ENCODE assay signal across 20 mouse cellular contexts in the genomic region with DNA sequence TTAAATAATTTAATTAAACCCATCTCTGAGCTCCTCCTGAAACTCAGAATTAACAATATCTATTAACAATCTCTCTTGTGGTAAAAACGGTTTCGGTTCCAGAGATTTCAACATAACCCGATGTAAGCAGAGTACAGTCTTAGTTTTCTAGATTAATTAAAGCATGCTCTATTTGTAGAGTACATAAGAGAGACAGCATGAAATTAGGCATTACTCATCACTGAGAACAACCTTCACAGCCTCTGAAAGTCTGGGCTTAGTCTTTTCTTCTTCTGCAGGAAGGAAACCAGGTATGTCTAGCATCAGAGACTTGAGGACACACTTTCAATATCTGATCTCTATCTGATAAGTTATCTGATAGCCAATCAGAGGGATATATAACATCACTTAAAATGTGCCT. TPM values are rescaled to one million over a fixed set of nuclear protein-coding genes. Genes with fewer than 3 reads are reported as not detected.
DNase-seq lines count a peak whose midpoint lies in the region; ATAC-seq and TF ChIP-seq lines count a peak whose summit lies in the region.
"Had no signal": no experiment of that assay in that cellular context is flagged by ENCODE, and none has a peak within 500 bp of the region (broad histone marks: within the 10 kb centered on the region; RNA-seq: fewer than 3 reads in every experiment).

No protein-coding gene starts in this region.

- peak overlapping the region; percentile 48 for H3K27ac ChIP-seq in heart, adult 2 months
- H3K27ac ChIP-seq in heart, embryonic 11.5 days (ENCODE audit: low read depth, low read length), result no peak overlapping the region
- H3K27ac ChIP-seq in left cerebral cortex, adult 2 months, result peak overlapping the region; percentile 8; the same call in 1 of the 2 replicates
- H3K27ac ChIP-seq: embryonic facial prominence, embryonic 10.5 days; embryonic facial prominence, embryonic 12.5 days; forebrain, embryonic 13.5 days; forebrain, embryonic 15.5 days had no signal

- ATAC-seq in cerebellum, adult (ENCODE audit: insufficient number of reproducible peaks, low FRiP score, low TSS enrichment), result no peak
- ATAC-seq in heart, embryonic 11.5 days (replicated peaks; ENCODE audit: insufficient number of reproducible peaks, low FRiP score, low TSS enrichment), result no peak
- ATAC-seq: forebrain, embryonic 13.5 days; forebrain, embryonic 15.5 days; forebrain, postnatal 0 days had no signal

- H3K9me3 ChIP-seq in heart, embryonic 11.5 days (replicated peaks; ENCODE audit: control insufficient read depth, low read length), result no peaks in the 10 kb centered on the region
- H3K9me3 ChIP-seq: embryonic facial prominence, embryonic 10.5 days; embryonic facial prominence, embryonic 12.5 days; forebrain, embryonic 13.5 days; forebrain, embryonic 15.5 days had no signal

- no peaks in the 10 kb centered on the region for H3K27me3 ChIP-seq in heart, adult 2 months (ENCODE audit: control insufficient read depth, insufficient read depth, low read length)
- H3K27me3 ChIP-seq in heart, embryonic 11.5 days (ENCODE audit: control insufficient read depth, insufficient read depth, low read length), result no peaks in the 10 kb centered on the region
- H3K27me3 ChIP-seq: embryonic facial prominence, embryonic 12.5 days; forebrain, embryonic 13.5 days; forebrain, embryonic 15.5 days had no signal

- WGBS in heart, adult 2 months, result 91% methylated on average over 3 of the region's 3 CpGs
- WGBS in heart, embryonic 11.5 days (ENCODE audit: insufficient replicate concordance), result 84% methylated on average over 3 of the region's 3 CpGs

- intact Hi-C loops in heart, adult 2 months (cut with DNase I), result no loop called here
- intact Hi-C loops in left cerebral cortex, adult 2 months (cut with DNase I), result no loop called here
- intact Hi-C loops in heart, postnatal 14 days (cut with DNase I), result no loop called here

- DNase-seq in cerebellum, adult 9-10 months, result peak; percentile 44
- DNase-seq in heart, adult 2 months, result no peak
- no peak for DNase-seq in left cerebral cortex, adult 2 months (ENCODE audit: extremely low spot score in 1 of 2, low spot score in 2 of 2)
- no peak for DNase-seq in left cerebral cortex, adult 11 months (ENCODE audit: low spot score)
- no peak for DNase-seq in heart, postnatal 14 days
- DNase-seq: adrenal gland, adult 2 months; adrenal gland, postnatal 10 days; adrenal gland, postnatal 25 days; cerebellum, adult 11 months; cerebellum, adult 18-20 months; cerebellum, adult 8-10 months; cerebellum, postnatal 10 days; cerebellum, postnatal 25 days; forebrain, postnatal 0 days had no signal

- peaks cover 17% of the 10 kb centered on the region; the same call in 1 of the 2 replicates for H3K36me3 ChIP-seq in heart, adult 2 months (ENCODE audit: control insufficient read depth, insufficient read depth, low read length)
- H3K36me3 ChIP-seq in heart, embryonic 11.5 days (ENCODE audit: control insufficient read depth, insufficient read depth, low read length), result no peaks in the 10 kb centered on the region
- H3K36me3 ChIP-seq: embryonic facial prominence, embryonic 10.5 days; embryonic facial prominence, embryonic 12.5 days; forebrain, embryonic 15.5 days had no signal

- H3K4me3 ChIP-seq in heart, adult 2 months, result no peak overlapping the region
- H3K4me3 ChIP-seq in heart, embryonic 11.5 days (ENCODE audit: low read depth, low read length), result no peak overlapping the region
- no peak overlapping the region for H3K4me3 ChIP-seq in left cerebral cortex, adult 2 months
- H3K4me3 ChIP-seq: embryonic facial prominence, embryonic 10.5 days; embryonic facial prominence, embryonic 12.5 days; forebrain, embryonic 13.5 days; forebrain, embryonic 15.5 days had no signal

- H3K4me2 ChIP-seq in heart, embryonic 11.5 days, result no peak overlapping the region
- H3K4me2 ChIP-seq: embryonic facial prominence, embryonic 12.5 days; forebrain, embryonic 13.5 days; forebrain, embryonic 15.5 days had no signal

- H3K4me1 ChIP-seq in heart, adult 2 months (ENCODE audit: control insufficient read depth, insufficient read depth, low read length), result peaks cover 13% of the 10 kb centered on the region
- no peaks in the 10 kb centered on the region for H3K4me1 ChIP-seq in heart, embryonic 11.5 days (ENCODE audit: control insufficient read depth, insufficient read depth, low read length)
- H3K4me1 ChIP-seq: embryonic facial prominence, embryonic 10.5 days; embryonic facial prominence, embryonic 12.5 days; forebrain, embryonic 13.5 days; forebrain, embryonic 15.5 days had no signal

- TF ChIP-seq EP300 in heart, adult 2 months (IDR thresholded peaks at IDR 0.05; ENCODE audit: insufficient read depth, low read depth, low read length), result no peak

- no peak for TF ChIP-seq POLR2A in heart, adult 2 months (IDR thresholded peaks at IDR 0.05; ENCODE audit: insufficient read depth, low read depth, low read length)

- no peak overlapping the region for H3K9ac ChIP-seq in heart, adult 2 months (ENCODE audit: low read depth, low read length)
- no peak overlapping the region for H3K9ac ChIP-seq in heart, embryonic 11.5 days (ENCODE audit: low read depth, low read length)
- H3K9ac ChIP-seq: embryonic facial prominence, embryonic 12.5 days; forebrain, embryonic 13.5 days; forebrain, embryonic 15.5 days; forebrain, postnatal 0 days had no signal

- H3K79me2 ChIP-seq in heart, adult 2 months (replicated peaks; ENCODE audit: control insufficient read depth, insufficient read depth, low read length), result no peaks in the 10 kb centered on the region; the same call in 1 of the 2 replicates

- no peak for TF ChIP-seq CTCF in heart, adult 2 months (IDR thresholded peaks at IDR 0.05)
- TF ChIP-seq CTCF in left cerebral cortex, adult 2 months (IDR thresholded peaks at IDR 0.05), result no peak

RNA-seq across cellular contexts. Expression of gene Syne1, which starts 29.0 kb away (rescaled TPM):
- 10 to 100 TPM; 53.6 to 66.6 TPM for total RNA-seq in heart, adult 2 months (2021)
- polyA plus RNA-seq in heart, adult 2 months (2012; rRNA removed), result 29.0 and 42.6 TPM in 2 replicates
- polyA plus RNA-seq in heart, embryonic 11.5 days (2014; fragmentation: Nextera tagmentation; extraction: Ambion mirVana), result 13.7 and 18.2 TPM in 2 replicates
- 100 to 1,000 TPM; 430 to 445 TPM for total RNA-seq in left cerebral cortex, adult 2 months (2021)
- total RNA-seq in heart, postnatal 14 days (2021), result 10 to 100 TPM; 64.3 to 67.6 TPM

Comparison
In these comparisons a context has a peak if more than half of its experiments do, and no peak if none do; other contexts are left out.
1. RNA of gene Syne1, which starts 29.0 kb away (total RNA-seq): 430 to 445 TPM in left cerebral cortex, adult 2 months; 64.3 to 67.6 TPM in heart, postnatal 14 days and 53.6 to 66.6 TPM in heart, adult 2 months; every median in the first group is over 4 times any median in the second.